Mouse (Mus musculus) bone marrow, adult 2 months (tissue): ENCODE results near the gene Maml3. TPM values are rescaled to one million over a fixed set of nuclear protein-coding genes. Genes with fewer than 3 reads are reported as not detected.

Experiments
- H3K27ac ChIP-seq: fragments of 200-500 bp; 2 replicates; pipeline ENCODE4 v1.5.1; 2012; ENCODE audit warnings: low read depth, mild to moderate bottlenecking, control low read depth, inconsistent platforms, low read length; ENCODE audit not compliant: control insufficient read depth, poor library complexity, insufficient read depth
- H3K4me1 ChIP-seq: fragments of 200-500 bp; 2 replicates; pipeline ENCODE4 v1.6.1; 2011; ENCODE audit warnings: low read length; ENCODE audit not compliant: control insufficient read depth, insufficient read depth
- H3K4me3 ChIP-seq: fragments of 200-500 bp; replicated peaks from 2 replicates; pipeline ENCODE3; 2011; ENCODE audit warnings: mild to moderate bottlenecking, low read depth, low read length, control low read depth; ENCODE audit not compliant: control insufficient read depth
- CTCF ChIP-seq: fragments of 200-500 bp; IDR thresholded peaks from 2 replicates; pipeline ENCODE4 v1.5.1; 2011; ENCODE audit warnings: low read length, control low read depth; ENCODE audit not compliant: control insufficient read depth, insufficient read depth
- POLR2A ChIP-seq: fragments of 200-500 bp; IDR thresholded peaks from 2 replicates; pipeline ENCODE4 v1.6.1; 2011; ENCODE audit warnings: low read depth, mild to moderate bottlenecking, control low read depth, low read length, borderline replicate concordance; ENCODE audit not compliant: control insufficient read depth
- WGBS: fragments of 180-500 bp; shearing (Covaris S2); methylation state at CpG from one replicate; pipeline ENCODE4 v1.1.7; 2018; 5-methylcytosine and 5-hydroxymethylcytosine counted together
- polyA plus RNA-seq: library from polyadenylated mRNA; stranded (reverse); fragments of >200 nt; gene quantifications from 2 replicates; pipeline ENCODE4 v1.2.4, GENCODE M21; 2011; ENCODE audit warnings: low replicate concordance; ENCODE audit not compliant: missing spikeins, insufficient read depth, insufficient read length

Gene Maml3
- polyA plus RNA-seq, 1 experiment = 4.9 TPM

- whole genome bisulfite sequencing = 92% methylated on average over 10 of the region's 10 CpGs
- TF ChIP-seq CTCF (no peak), POLR2A (no peak)
- Histone ChIP-seq H3K4me3 (no peak overlapping the region), H3K4me1 (no peaks in the 10 kb centered on the region), H3K27ac (no peak overlapping the region)
Measured at GRCm38 (mm10) chr3:51825530-51825929, 279.3 kb downstream of the Maml3 start.

- no peak for TF ChIP-seq POLR2A
- TF ChIP-seq CTCF = no peak
- no peaks in the 10 kb centered on the region for H3K4me1 ChIP-seq
- WGBS = 86% methylated on average over 9 of the region's 9 CpGs
- no peak overlapping the region for H3K4me3 ChIP-seq
- H3K27ac ChIP-seq = no peak overlapping the region
Measured at GRCm38 (mm10) chr3:51824506-51824905, 280.4 kb downstream of the Maml3 start.

- Histone ChIP-seq H3K4me3 (no peak overlapping the region), H3K4me1 (no peaks in the 10 kb centered on the region), H3K27ac (no peak overlapping the region)
- TF ChIP-seq POLR2A = no peak
- 88% methylated on average over 10 of the region's 10 CpGs for WGBS
Measured at GRCm38 (mm10) chr3:51821551-51821950, 283.3 kb downstream of the Maml3 start.

GRCm38 (mm10) chr3:51819109-51819508 is 285.8 kb downstream of the Maml3 start:
- TF ChIP-seq CTCF (no peak), POLR2A (no peak)
- H3K27ac ChIP-seq = no peak overlapping the region
- no peaks in the 10 kb centered on the region for H3K4me1 ChIP-seq
- no peak overlapping the region for H3K4me3 ChIP-seq
- WGBS = 89% methylated on average over 7 of the region's 7 CpGs

- no peaks in the 10 kb centered on the region for H3K4me1 ChIP-seq
- H3K27ac ChIP-seq = no peak overlapping the region
- WGBS = 91% methylated on average over 15 of the region's 15 CpGs
- no peak overlapping the region for H3K4me3 ChIP-seq
- TF ChIP-seq CTCF (no peak), POLR2A (no peak)
Measured at GRCm38 (mm10) chr3:51817919-51818318, 287.0 kb downstream of the Maml3 start.

- Histone ChIP-seq H3K4me1 (no peaks in the 10 kb centered on the region), H3K4me3 (no peak overlapping the region), H3K27ac (no peak overlapping the region)
- WGBS = 85% methylated on average over 6 of the region's 6 CpGs
- no peak for TF ChIP-seq POLR2A
- no peak for TF ChIP-seq CTCF
Measured at GRCm38 (mm10) chr3:51817329-51817728, 287.5 kb downstream of the Maml3 start.

- 82% methylated on average over 7 of the region's 7 CpGs for WGBS
- Histone ChIP-seq H3K4me1 (no peaks in the 10 kb centered on the region), H3K4me3 (no peak overlapping the region), H3K27ac (no peak overlapping the region)
- TF ChIP-seq CTCF (no peak), POLR2A (no peak)
Measured at GRCm38 (mm10) chr3:51816517-51817285, 288.2 kb downstream of the Maml3 start.

GRCm38 (mm10) chr3:51814073-51814472 is 290.8 kb downstream of the Maml3 start:
- TF ChIP-seq POLR2A (no peak), CTCF (no peak)
- Histone ChIP-seq H3K4me1 (no peaks in the 10 kb centered on the region), H3K4me3 (no peak overlapping the region), H3K27ac (no peak overlapping the region)
- WGBS = 52% methylated on average over 4 of the region's 4 CpGs

- H3K27ac ChIP-seq = no peak overlapping the region
- 80% methylated on average over 5 of the region's 5 CpGs for whole genome bisulfite sequencing
Measured at GRCm38 (mm10) chr3:51813186-51813585, 291.7 kb downstream of the Maml3 start.

More at GRCm38 (mm10) chr3:51813186-51813585, 291.7 kb downstream of the Maml3 start:
- Histone ChIP-seq H3K4me1 (no peaks in the 10 kb centered on the region), H3K4me3 (no peak overlapping the region)
- TF ChIP-seq POLR2A (no peak), CTCF (no peak)
